Mouse (Mus musculus): ENCODE measurements around the gene Smok3a.

- no peak for TF ChIP-seq CTCF (IDR thresholded peaks at IDR 0.05; ENCODE audit: extremely low read depth, insufficient read depth, low read length)
- no peak for TF ChIP-seq POLR2A (IDR thresholded peaks at IDR 0.05; ENCODE audit: extremely low read depth, insufficient read depth, low read length)
Measured at GRCm38 (mm10) chr5:137979081-137979480, 42.0 kb upstream of the Smok3a start.

Data from cortical plate, adult 2 months (tissue).